Comparison of ENCODE assay signal across 11 mouse cellular contexts in genomic region chr16:7136971-7137370, GRCm38 (mm10).
A peak's percentile ranks its signal among the peaks of the same experiment; 100 is the strongest.
DNase-seq lines count a peak whose midpoint lies in the region; ATAC-seq and TF ChIP-seq lines count a peak whose summit lies in the region.
"Had no signal": no experiment of that assay in that cellular context is flagged by ENCODE, and none has a peak within 500 bp of the region (broad histone marks: within the 10 kb centered on the region; RNA-seq: fewer than 3 reads in every experiment).

No protein-coding gene starts in this region.

- H3K4me2 ChIP-seq in forebrain, postnatal 0 days (ENCODE audit: low read depth), result no peak overlapping the region

- no peaks in the 10 kb centered on the region for H3K9me3 ChIP-seq in forebrain, postnatal 0 days (ENCODE audit: low read length)
- no peaks in the 10 kb centered on the region for H3K9me3 ChIP-seq in forebrain, embryonic 10.5 days

- H3K4me3 ChIP-seq in forebrain, postnatal 0 days (ENCODE audit: low read depth, low read length), result no peak overlapping the region
- no peak overlapping the region for H3K4me3 ChIP-seq in forebrain, embryonic 10.5 days
- H3K4me3 ChIP-seq: erythroblast, embryonic 14.5 days had no signal

- peak; percentile 54; the same call in 1 of the 2 replicates for ATAC-seq in forebrain, postnatal 0 days
- peak; percentile 37 to 62; a peak in 1 of 4 replicates for ATAC-seq in hematopoietic stem cell, adult 5-6 weeks (replicated peaks in 1 of 2; ENCODE audit: insufficient read depth in 1 of 2, low FRiP score in 2 of 2, low TSS enrichment in 1 of 2, low read depth in 1 of 2, poor library complexity in 2 of 2, severe bottlenecking in 2 of 2)
- ATAC-seq in megakaryocyte progenitor cell, adult 5-6 weeks (replicated peaks; ENCODE audit: poor library complexity), result no peak

- 0 out of 2 replicates have a peak, but pooled peaks cover 5% of the 10 kb centered on the region for H3K4me1 ChIP-seq in forebrain, postnatal 0 days (ENCODE audit: insufficient read depth)
- H3K4me1 ChIP-seq in forebrain, embryonic 10.5 days, result peaks cover 5% of the 10 kb centered on the region

- H3K27ac ChIP-seq in forebrain, postnatal 0 days (ENCODE audit: low read depth, low read length), result no peak overlapping the region
- no peak overlapping the region for H3K27ac ChIP-seq in forebrain, embryonic 10.5 days
- H3K27ac ChIP-seq: liver, embryonic 14.5 days had no signal

- DNase-seq in forebrain, postnatal 0 days, result peak; percentile 55
- no peak for DNase-seq in forebrain, embryonic 10.5 days (ENCODE audit: extremely low spot score, low spot score)
- DNase-seq in right cerebral cortex, adult 18-20 months, result peak; percentile 62
- no peak for DNase-seq in right cerebral cortex, postnatal 4 days
- DNase-seq in lung, postnatal 10 days, result peak; percentile 38
- DNase-seq in spleen, postnatal 36 days (ENCODE audit: low spot score in 2 of 2), result no peak

- no peaks in the 10 kb centered on the region for H3K36me3 ChIP-seq in forebrain, postnatal 0 days (ENCODE audit: insufficient read depth)
- H3K36me3 ChIP-seq in forebrain, embryonic 10.5 days (replicated peaks), result no peaks in the 10 kb centered on the region

- peak; percentile 72 for TF ChIP-seq CTCF in forebrain, postnatal 0 days (IDR thresholded peaks at IDR 0.05; ENCODE audit: low read depth)

- 44% methylated on average over 1 of the region's 1 CpGs for WGBS in forebrain, postnatal 0 days
- WGBS in forebrain, embryonic 10.5 days, result 62% methylated on average over 1 of the region's 1 CpGs

- H3K9ac ChIP-seq in forebrain, postnatal 0 days, result no peak overlapping the region
- H3K9ac ChIP-seq: liver, embryonic 14.5 days had no signal

- H3K27me3 ChIP-seq in forebrain, postnatal 0 days (ENCODE audit: insufficient read depth, low read length), result no peaks in the 10 kb centered on the region
- no peaks in the 10 kb centered on the region for H3K27me3 ChIP-seq in forebrain, embryonic 10.5 days (ENCODE audit: poor library complexity, severe bottlenecking)
- H3K27me3 ChIP-seq: CH12.LX had no signal

Comparison
In these comparisons a context has a peak if more than half of its experiments do, and no peak if none do; other contexts are left out.
1. DNase-seq: peak in forebrain, postnatal 0 days (single experiment), right cerebral cortex, adult 18-20 months (single experiment) and lung, postnatal 10 days (single experiment); none in forebrain, embryonic 10.5 days (single experiment), right cerebral cortex, postnatal 4 days (single experiment) and spleen, postnatal 36 days (0 of 2).